Mouse (Mus musculus): ENCODE measurements at regions not wholly inside any gene's neighbourhood (a gene's known extent, or its start where the extent isn't known, plus 50 kb on each side); places are given as distances from the start of the nearest gene placed in this dataset.
A peak's percentile ranks its signal among the peaks of the same experiment; 100 is the strongest.

DNA sequence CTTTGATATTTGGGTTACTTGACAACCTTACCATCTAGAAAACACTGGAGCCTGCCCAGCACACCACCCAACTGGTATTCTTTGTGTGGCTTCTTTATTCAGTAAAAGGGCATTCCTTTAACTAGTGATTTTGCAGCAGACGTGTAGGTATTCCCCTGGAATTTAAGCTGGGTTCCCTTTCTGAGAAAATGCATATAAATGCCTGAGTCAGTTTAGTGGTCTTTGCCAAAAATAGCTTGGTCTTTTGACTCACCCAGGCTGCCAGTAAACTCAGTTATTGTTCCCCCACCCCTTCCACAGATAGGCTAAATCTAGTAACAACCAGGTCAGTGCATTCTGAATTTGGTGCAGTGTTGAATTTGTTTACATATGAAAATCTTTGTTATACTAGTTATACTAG is 450.6 kb downstream of the Gm7489 start:
- DNase-seq (ENCODE audit: low read depth, low spot score): no peak

GRCm38 (mm10) chr15:54353753-54354152 is 469.0 kb downstream of the Gm7489 start:
- peak; percentile 1 for DNase-seq (ENCODE audit: low read depth, low spot score)

GRCm38 (mm10) chr15:54358731-54359130 is 474.0 kb downstream of the Gm7489 start:
- DNase-seq (ENCODE audit: low read depth, low spot score): no peak

All from embryo, embryonic 11.5 days (tissue).